Mouse (Mus musculus): ENCODE data around the gene Agxt2.

Agxt2 gene

DNA sequence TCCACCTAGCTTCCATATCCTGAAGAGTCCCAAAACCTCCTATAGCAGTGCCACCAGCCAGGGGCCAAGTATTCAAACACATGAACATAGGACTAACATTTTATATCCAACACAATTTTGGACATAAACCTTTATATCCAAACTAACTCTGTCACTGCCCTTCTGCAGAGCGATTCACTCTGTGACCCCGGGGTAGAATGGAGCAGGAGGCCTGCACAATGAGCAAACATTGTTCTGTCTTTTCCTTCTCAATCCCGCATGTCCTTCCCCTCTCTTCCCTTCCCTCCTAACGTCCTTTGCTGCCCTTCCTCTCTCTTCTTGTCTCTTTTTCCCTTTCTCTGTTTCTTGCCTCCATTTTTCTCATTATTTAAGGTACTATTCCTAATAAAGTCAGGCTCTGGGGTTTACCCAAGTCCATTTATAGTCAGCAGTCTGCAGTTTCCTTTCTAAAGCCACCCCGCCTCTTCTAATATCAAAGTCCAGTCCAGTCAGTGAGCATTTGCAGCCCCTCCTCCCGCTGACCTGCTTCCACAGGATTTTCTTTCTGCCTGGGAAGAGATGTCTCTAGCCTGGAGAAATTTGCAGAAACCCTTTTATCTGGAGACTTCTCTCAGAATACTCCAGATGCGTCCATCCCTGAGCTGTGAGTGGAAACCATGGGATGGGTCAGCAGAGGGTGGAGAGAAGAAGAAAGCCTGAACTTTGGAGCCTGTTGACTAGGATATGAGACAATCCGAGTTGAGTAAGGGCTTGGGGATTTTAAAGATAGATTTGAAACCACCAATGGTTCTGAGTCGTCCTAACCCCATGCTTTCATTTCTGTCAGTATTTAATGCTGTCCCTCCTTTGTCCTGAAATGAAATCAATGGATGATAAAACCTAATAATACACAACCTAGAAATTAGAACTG is at the start of gene Agxt2:
TSS of gene Agxt2 (plus strand) at position 494 of the 910 bp plus-strand sequence.
- DNase-seq (ENCODE audit: low spot score) = no peak

DNA sequence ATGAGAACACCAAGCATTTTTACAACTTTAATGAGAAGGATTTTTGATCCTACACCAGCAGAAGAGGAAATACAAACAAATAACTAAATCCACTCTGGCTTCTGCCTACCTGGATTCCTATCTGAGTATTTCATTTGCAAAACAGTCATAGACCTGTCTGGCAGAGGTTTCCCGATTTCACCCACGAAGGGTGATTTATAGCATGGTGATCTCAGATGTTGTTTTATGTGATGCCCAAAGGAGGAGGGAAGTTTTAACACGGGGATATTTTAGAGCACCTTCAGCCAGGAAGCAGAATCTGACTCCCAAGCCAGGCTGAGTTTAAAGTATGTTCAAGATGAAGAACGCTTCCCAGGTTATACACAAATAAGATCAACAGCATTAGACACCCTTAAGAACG is 46.5 kb upstream of the Agxt2 start:
- DNase-seq (ENCODE audit: low spot score) = no peak

DNA sequence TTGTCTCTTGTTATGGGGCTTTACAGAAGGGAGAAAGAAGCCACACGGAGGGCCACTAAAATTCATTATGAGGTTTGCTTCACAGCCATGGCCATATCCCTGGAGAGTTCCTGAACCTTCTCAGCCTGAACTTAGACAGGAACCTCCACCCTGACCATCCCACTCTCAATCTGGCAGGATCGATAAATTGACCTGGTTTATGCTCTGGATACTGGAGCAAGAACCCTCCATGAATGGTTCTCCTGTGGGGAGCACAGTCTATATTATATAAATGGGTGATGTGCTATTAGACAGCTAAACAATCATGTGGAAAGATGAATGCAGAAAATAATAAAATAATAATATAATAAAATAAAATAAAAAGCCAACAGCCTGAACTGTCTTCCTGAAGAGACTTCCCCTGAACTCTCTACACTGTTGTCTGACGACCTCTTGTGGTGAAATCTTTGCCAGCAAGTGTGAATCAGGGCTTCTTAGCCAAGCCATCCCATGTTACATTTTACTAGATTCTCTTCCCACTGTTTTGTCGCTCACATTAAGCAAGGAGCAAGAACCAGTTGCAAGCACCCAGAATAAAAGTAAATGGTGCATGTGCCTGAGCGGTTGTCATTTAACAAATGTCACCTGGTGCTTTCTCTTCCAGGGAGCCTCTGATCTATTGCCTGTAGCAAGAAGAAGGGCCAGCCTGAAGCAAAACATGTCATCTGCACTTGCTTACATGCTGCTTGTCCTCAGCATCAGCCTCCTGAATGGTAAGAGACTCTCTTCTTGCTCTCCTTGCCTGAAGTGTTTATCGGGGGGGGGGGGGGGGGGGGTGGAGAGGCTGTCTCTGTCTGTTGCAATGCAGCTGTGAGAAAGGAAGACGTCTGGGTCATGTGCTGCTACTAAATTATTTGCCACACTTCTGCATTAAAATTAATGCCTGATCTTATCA is 44.5 kb upstream of the Agxt2 start:
- DNase-seq (ENCODE audit: low spot score) = peak; percentile 75

DNA sequence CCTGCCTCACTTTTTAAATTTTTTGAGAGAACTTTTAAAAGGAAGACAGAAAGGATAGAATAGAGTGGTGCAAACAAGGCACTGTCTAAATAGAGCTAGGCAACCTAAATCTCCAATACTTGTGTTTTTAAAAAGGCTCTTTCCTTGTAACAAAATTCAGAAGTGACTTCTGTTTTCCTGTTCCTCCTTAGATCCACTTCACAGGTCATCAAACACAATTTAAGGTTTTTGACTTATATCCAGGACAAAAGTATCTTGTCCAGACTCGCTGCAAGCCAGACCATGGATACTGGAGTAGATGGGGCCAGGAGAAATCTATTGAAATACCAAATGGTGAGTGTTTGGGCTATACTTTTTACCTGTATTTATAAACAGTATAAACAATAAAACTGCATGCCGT is 33.3 kb upstream of the Agxt2 start, which contains the start of gene Gm21973:
TSS of gene Gm21973 (plus strand) at position 301 of the 400 bp plus-strand sequence.
- DNase-seq (ENCODE audit: low spot score) = no peak

DNA sequence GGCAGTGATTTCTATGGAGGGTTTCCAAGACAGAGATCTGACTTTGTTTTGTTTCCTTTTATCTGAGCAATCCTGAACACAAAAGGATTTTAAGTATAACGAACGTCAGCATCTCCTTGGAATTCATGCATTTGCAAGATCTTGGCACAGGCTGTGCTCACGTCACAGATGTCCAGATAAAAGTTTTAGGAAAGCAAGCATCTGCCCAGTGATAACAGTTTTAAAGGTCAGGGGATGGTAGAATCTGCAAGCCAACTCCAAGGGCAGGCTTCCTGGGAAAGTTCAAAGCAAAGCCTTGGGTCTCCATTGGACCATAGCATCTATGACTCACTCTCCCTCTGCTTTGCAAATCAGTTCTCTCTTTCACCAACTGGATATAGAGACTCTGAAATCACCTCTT is 27.7 kb upstream of the Agxt2 start:
- no peak for DNase-seq (ENCODE audit: low spot score)

DNA sequence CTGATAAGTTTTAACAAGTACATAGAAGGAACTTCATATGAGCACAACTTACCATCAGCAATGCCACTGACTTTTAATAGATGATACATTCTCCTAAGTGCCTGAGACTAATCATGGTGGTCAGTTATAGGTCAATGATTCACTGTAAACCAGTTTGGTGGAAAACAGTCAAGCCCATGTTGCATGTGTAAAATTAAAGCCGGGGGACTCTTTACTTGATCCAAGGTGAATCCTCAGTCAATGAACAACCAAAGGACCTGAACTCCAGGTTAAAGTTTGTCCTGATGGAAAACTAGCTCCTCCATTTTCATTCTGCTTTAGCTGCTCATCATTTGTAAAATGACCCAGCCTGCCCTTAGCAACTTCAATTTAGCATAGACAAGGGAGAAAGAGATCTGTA is 25.8 kb upstream of the Agxt2 start:
- DNase-seq (ENCODE audit: low spot score) = no peak

DNA sequence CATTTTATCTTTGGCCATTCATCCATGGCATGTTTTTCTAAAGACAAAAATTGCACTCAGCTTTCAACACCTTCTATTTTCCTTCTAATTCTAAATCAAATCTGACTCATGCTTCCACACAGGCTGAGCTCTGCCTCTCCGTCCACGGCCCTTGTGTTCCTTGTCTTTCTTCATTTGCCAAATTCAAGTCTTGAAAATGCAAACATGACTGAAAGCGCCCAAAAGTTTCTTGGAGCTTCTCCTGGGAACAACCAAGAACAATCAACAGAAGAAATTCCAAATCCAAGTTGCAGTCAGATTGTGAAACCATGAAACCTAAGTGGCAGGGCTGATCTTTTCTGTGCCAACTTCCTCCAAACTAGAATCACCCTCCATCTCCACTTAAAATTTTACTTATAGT is 19.7 kb upstream of the Agxt2 start:
- DNase-seq (ENCODE audit: low spot score) = no peak

DNA sequence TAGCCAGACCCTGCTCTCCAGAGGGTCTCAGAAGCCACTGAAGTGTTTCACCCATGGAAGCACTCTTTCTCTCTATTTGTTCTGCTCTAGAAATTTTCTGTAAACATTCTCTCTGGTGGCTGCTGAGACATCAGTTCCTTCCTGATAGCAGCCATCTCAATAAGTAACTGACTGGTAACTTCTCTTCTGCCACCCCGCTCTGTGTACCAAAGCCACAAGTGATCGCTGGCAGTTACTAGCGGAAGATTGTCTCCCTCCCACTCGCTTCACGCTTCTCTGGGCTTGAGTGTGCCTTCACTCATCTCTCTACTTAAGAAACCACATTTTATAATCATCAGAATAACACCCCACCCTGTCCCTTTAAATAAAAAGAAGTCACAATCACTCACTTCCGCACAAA is 11.3 kb upstream of the Agxt2 start:
- DNase-seq (ENCODE audit: low spot score) = no peak

DNA sequence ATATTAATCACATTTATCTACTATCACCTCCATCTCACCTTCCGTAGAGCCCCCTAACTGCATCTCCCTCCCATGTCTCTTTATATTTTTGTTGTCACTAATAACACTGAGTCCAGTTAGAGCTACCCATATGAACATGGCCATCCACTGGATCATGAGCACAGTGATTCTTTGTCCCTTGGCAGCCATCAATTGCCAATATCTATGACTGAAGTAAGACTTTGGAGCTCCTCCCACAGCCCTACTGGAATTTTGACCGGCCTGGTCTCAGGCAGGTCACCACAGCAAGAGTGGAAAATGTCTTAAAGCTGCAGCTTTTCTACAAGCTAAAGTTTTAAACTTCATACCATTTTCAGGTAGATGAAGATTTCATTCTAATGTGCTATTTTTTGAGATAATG is 8.0 kb downstream of the Agxt2 start:
- DNase-seq (ENCODE audit: low spot score) = no peak

DNA sequence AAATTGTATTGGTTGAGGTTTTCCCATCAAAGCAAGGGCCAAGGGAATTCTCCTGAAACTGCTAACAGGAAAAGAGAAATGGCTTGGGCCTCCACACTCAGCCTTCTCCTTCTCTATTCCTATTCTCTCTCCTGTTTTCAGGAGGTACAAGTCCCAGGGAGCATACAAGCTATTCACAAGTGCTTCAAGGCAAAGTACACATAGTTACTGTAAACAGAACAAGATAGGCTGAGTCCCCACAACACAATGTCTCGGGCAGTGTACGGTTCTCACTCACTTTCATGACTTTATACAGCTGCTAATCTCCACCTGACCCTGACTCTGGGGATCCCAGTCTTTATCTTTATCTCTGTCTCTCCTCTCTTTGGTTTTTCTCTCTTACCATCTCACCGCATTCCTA is 17.1 kb downstream of the Agxt2 start:
- no peak for DNase-seq (ENCODE audit: low spot score)

DNA sequence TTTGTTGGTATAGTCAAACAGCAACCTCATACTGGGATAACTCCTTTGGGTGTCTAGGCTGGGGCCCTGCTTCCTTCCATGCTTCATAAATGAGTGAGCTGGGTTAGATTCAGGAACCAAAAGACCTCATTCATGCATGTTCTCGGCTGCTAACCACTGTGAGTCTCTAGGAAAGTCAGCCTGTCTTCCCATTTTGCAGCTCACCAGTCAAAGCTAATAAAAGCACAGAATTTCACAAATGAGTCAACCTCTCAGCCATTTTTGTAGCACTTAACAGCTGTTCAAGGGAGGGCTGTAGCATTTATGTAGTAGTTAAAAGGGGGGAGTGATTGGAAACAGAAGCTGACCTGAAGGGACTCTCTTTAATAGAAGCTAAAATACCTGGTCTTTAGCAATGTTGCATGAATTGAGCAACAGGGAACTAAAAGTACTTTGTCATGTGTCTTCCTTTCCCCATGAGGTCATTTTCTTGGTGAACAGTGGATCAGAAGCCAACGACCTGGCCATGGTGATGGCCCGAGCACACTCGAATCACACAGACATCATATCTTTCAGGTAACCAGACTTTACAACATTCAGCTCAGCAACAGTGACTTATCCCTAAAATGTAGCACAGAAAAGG is 20.1 kb downstream of the Agxt2 start:
- DNase-seq (ENCODE audit: low spot score) = no peak

DNA sequence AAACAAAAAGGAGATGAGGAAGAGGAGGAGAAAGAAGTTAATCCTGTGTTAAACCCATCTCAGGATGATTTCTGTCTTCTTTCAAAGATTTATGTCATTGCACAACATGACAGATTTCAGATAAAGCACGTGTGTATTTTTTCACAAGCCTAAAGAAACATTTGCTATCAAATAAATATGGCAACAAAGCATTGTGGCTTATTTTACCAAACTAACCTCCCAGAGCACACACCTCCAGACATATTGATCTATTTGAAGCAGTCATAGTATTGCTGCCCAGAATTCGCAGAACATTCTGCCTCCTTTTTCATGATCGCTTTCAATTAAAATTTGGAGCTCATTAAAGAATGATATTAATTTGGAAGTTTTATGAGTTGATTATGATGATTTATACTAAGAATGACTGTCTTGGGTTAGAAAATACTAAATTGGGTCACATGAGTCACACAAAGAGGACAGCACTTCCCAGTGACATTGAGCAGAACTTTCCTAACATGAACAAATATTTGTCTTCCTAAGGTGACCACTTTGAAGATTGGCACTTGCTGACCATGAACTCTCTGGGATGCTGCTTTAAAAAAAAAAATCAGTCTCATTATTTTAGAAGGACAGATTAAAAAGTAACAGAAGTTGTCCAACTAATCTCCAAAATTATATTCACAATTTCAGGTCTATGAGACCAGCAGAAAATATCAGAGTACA is 21.6 kb downstream of the Agxt2 start:
- DNase-seq (ENCODE audit: low spot score) = no peak

DNA sequence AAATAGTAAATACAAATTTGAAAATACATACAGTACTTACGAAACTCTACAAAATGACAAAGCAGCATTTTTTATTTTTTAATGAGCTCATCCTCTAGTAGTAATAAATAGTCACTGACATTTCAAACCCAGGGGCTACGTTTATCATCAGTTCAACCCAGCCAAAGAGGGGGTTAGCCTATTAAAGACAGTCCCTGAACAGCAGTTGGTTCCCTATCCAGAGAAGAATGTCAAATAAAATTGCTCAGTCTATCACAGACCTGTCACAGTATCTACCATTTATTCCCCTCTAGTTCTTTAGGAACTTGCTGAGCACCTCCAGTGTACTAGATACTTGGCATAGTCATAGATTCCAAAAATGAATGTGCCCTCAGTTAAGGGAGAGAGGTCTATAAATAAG is 28.9 kb downstream of the Agxt2 start:
- no peak for DNase-seq (ENCODE audit: low spot score)

DNA sequence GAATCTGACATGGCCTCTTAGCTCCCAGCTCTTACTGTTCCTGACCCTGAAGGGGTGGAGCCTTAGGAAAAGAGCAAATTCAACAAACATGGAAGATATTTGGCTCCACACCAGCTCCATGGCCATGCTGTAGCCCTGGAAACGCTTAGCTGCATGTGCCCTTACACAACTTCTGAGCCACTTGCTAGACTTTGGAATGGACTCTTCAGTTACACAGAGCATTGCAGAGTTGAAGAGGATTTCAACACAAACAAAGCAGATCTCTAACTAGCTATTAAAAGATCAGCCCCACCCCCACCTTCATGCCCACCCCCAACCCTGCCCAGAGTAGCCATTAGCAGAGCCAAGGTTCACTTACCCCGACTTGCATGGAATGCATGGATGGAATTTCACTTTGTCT is 41.5 kb downstream of the Agxt2 start:
- DNase-seq (ENCODE audit: low spot score) = no peak

DNA sequence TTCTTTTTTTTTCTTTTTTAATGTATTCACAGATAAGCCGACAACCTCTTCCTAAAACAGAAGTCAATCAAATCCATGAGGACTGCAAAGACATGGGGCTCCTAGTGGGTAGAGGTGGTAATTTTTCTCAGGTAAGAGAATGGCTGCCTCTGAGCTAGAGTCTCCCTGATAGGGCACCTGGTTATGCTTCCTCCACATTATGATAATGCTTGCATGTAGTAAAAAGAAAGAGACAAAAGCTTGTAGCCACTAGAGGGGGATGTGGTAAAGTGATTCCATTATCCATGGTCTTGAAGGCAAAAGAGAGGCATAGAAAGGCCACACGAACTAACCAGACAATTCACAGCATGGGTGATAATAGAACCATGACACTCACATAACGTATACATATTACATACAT is 42.1 kb downstream of the Agxt2 start:
- DNase-seq (ENCODE audit: low spot score) = peak; percentile 12

DNA sequence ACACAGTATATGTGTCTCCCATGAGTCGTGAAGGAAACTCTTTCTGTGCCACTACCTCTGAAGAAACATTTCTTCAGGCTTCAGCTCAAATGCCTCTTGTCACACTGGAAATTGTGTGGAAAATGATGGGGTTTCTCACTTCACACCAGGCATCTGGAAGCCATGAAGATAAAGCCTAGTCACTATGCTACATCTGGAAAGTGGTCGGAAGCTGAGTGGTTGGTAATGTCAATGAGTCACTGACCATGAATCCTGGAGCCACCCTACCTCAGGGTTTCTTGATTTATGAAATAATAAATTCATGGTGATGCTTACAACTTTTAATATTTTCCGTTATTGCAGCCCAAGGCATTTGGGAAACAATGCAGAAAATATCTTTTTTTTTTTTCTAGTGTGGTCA is 51.5 kb downstream of the Agxt2 start:
- no peak for DNase-seq (ENCODE audit: low spot score)

DNA sequence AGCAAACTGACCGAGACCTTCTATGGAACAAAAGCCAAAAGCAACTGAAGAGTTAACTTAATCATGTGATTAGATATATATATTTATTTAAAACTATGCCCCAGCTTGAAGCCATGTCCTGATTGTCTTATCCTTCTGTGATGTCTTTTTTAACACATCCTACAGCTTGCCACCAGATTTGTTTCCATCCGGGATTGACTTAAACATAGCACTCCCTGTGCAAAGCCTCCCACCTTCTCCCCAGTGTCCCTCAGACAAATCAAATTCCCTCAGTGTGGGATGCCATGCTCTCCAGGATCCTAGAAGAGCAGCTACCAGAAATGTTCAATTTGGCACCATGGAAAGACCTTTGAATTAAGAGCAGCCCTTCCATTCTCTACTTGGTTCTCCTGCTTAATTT is 52.5 kb downstream of the Agxt2 start:
- DNase-seq (ENCODE audit: low spot score) = no peak

DNA sequence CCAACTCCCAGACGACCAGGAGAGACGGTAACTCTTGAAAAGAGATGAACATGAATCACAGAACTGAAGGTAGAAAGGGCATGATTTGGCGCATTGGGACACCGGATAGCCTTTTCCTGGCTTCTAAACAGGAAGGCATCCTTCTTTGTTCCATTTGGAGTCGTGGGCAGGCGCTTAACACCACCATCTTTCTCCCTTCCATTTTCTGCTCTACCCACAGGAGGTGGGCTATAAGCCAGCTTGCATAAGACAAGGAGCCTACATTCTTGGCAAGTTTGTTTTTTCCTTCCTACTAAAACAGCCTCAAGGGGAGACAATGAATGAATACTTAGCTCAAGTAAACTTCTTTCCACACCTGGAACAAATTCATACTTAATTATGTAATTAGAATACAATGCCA is 55.3 kb downstream of the Agxt2 start:
- DNase-seq (ENCODE audit: low spot score) = no peak

DNA sequence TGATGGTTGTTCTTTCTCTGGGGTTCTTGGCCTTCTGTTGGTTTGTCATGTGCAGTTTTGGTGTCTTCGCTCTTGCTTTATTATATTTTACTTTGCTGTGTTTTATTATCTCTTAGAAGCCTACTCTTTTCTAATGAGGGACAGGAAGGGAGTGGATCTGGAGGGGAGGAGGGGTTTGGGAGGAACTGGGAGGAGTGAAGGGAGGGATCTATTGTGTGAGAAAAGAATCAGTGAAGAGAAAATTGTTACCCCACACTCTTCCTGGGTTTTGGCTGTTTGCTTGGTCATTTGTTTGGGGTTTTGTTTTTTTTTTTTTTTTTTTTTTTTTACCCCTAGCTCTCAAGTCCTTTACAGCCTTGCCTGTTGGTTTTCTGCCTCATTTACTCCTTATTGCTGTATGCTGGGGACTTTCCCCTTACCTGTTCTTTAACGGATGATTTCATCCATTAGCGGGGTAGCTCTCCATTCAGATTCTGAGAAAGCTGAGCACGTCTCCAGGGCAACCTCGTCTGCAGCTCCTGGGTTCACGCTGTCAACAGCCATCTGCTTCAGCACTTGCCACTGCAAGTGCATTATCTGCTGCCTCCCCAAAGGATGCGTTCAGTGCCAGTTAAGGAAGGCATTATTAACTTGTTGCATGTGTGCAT is 62.9 kb downstream of the Agxt2 start:
- no peak for DNase-seq (ENCODE audit: low spot score)

DNA sequence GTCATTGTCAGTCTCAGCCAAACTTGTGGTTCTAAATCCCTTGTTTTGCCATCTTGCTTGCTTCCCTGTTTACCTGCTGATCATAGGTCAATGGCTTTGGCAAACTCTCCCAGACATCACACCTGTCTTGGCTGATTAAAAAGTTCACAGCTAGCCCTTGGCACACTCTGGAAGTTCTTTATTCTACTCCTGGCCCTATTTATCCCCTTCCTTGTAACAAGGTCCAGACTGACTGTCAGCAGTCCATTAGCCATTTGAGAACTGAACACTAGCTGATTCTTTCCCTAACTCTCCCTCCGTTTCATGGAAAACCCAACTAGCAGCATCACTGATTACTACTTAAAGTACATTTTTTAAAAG is 63.4 kb downstream of the Agxt2 start:
- DNase-seq (ENCODE audit: low spot score) = no peak

DNA sequence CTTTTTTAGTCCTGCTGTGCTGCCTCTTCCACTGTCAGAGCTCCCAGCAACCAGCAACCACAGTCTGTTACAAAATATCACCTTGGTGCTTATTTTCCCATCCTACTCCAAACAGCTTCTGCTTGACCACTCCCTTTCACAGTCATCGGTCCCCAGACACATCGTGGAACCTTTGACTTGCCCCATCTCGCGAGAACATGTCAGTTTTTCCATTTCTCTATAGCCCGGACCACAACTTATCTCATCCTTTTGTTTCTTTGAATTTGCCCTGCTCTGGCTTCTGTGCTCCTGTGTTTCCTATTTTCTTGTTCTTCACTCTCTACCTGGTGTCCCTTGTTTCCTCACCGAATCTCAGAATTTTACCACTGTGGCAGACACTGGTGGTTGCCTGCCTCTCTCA is 67.8 kb downstream of the Agxt2 start:
- no peak for DNase-seq (ENCODE audit: low spot score)
